Mouse (Mus musculus) hindbrain, embryonic 15.5 days (tissue): ENCODE measurements around the gene Prkcq. TPM values are rescaled to one million over a fixed set of nuclear protein-coding genes. Genes with fewer than 3 reads are reported as not detected.

ENCODE experiments used
- ATAC-seq: fragments of 200-750 bp; cut with Nextera tagmentation; 2 replicates; pipeline ENCODE4 v1.8.0; 2017; ENCODE audit warnings: low read depth, moderate number of reproducible peaks, moderate TSS enrichment; ENCODE audit not compliant: low FRiP score
- H3K27ac ChIP-seq: fragments of 300-500 bp; sonication (generic); replicated peaks from 2 replicates; pipeline ENCODE4 v1.5.1; 2015; ENCODE audit warnings: mild to moderate bottlenecking, inconsistent platforms
- H3K27me3 ChIP-seq: fragments of 300-500 bp; sonication (generic); 2 replicates; pipeline ENCODE4 v1.6.1; 2015; ENCODE audit warnings: control low read depth, inconsistent platforms
- H3K36me3 ChIP-seq: fragments of 300-500 bp; sonication (generic); 2 replicates; pipeline ENCODE4 v1.6.1; 2015; ENCODE audit warnings: control low read depth, inconsistent platforms
- H3K4me1 ChIP-seq: fragments of 300-500 bp; sonication (generic); replicated peaks from 2 replicates; pipeline ENCODE4 v1.6.1; 2015; ENCODE audit warnings: control low read depth, inconsistent platforms
- H3K4me2 ChIP-seq: fragments of 300-500 bp; sonication (generic); 2 replicates; pipeline ENCODE4 v1.6.1; 2015; ENCODE audit warnings: moderate library complexity, mild to moderate bottlenecking, inconsistent platforms
- H3K4me3 ChIP-seq: fragments of 300-500 bp; sonication (generic); 2 replicates; pipeline ENCODE4 v1.5.1; 2015; ENCODE audit warnings: mild to moderate bottlenecking, inconsistent platforms
- H3K9ac ChIP-seq: fragments of 300-500 bp; sonication (generic); 2 replicates; pipeline ENCODE4 v1.6.1; 2015; ENCODE audit warnings: inconsistent platforms
- H3K9me3 ChIP-seq: fragments of 300-500 bp; sonication (generic); 2 replicates; pipeline ENCODE4 v1.6.1; 2016; ENCODE audit warnings: control low read depth, inconsistent platforms
- WGBS: fragments of 180-500 bp; shearing (Covaris S2); methylation state at CpG from one replicate; pipeline ENCODE4 v1.1.7; 2015; 5-methylcytosine and 5-hydroxymethylcytosine counted together
- polyA plus RNA-seq: library from polyadenylated mRNA; unstranded; fragments of >200 nt; fragmentation: Nextera tagmentation; extraction: Ambion mirVana; gene quantifications from 2 replicates; pipeline ENCODE4 v1.2.1, GENCODE M21; 2015

The Prkcq gene
- polyA plus RNA-seq, 1 experiment from 2014 or later = 20.5 TPM

GRCm38 (mm10) chr2:11347791-11348190, 175.9 kb downstream of the Prkcq start:
- Histone ChIP-seq H3K4me3 (no peak overlapping the region), H3K4me1 (no peaks in the 10 kb centered on the region), H3K36me3 (no peaks in the 10 kb centered on the region), H3K27ac (no peak overlapping the region), H3K4me2 (no peak overlapping the region), H3K9ac (no peak overlapping the region), H3K9me3 (no peaks in the 10 kb centered on the region), H3K27me3 (no peaks in the 10 kb centered on the region)
- 90% methylated on average over 3 of the region's 3 CpGs for WGBS
- ATAC-seq = no peak
